Mouse (Mus musculus) neutrophil, adult 5-6 weeks (primary cell): Measurements from ENCODE around the gene Psmd13. TPM values are rescaled to one million over a fixed set of nuclear protein-coding genes. Genes with fewer than 3 reads are reported as not detected.

Experiments used
- ATAC-seq: fragments of 151-379, 151-347 bp; 2 replicates; pipeline ENCODE4 v1.8.0; 2017; ENCODE audit warnings: mild to moderate bottlenecking, moderate TSS enrichment; ENCODE audit not compliant: insufficient number of reproducible peaks, poor library complexity, low FRiP score, severe bottlenecking; ENCODE audit errors: extremely low read depth
- total RNA-seq: library from RNA; stranded (forward); fragments of 200-1000 nt; gene quantifications from 2 replicates; pipeline ENCODE4 v1.2.3, GENCODE M21; 2017

Psmd13 gene
- total RNA-seq, 1 experiment from 2014 or later, result 110 TPM

DNA sequence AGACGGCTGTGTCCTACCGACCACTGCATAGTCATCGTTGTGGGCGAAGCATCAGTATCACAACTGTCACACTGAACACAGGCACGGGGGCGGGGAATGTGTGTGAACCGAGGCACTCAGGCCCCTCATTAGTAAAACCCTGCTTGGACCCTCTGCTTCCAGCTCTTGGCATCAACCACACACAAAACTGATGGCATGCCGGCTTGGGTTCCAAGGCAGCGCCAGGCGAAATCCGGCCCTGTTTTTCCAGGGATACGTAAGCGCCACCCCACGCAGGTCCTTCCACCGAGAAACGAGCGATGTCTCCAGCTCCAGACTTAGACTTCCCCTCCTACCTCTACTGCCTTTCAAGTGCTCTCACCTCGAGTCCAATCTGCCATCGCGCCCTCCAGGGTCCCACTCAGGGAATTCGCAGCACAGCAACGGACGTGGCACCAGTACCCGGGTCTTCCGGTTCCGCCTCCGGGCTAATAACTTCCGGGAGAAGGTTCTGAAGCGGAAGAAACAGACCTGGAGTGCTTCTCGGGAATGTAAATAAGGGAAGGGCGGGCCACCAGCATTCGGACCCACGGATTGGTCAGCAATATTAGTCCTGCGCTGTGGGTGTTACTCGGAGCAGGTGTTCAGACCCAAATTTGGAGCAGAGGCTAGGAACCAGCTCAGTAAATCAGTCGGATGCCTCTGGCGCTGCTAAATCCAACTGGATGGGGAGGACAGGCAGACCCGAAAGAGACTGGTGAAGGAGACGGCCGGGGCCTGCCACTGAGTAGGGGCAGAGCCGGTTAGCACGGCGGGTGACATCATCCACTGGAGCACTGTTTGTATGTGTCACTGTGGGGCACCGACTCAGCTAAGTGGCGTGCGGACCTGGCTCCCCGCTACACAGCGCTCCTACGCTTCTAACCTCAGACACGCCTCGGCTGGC, 25.6 kb upstream of the Psmd13 start, which contains the start of gene Gm45785:
Gene Gm45785 (minus strand): TSS at position 472 of the 925 bp plus-strand sequence.
- ATAC-seq, result peak; percentile 49

DNA sequence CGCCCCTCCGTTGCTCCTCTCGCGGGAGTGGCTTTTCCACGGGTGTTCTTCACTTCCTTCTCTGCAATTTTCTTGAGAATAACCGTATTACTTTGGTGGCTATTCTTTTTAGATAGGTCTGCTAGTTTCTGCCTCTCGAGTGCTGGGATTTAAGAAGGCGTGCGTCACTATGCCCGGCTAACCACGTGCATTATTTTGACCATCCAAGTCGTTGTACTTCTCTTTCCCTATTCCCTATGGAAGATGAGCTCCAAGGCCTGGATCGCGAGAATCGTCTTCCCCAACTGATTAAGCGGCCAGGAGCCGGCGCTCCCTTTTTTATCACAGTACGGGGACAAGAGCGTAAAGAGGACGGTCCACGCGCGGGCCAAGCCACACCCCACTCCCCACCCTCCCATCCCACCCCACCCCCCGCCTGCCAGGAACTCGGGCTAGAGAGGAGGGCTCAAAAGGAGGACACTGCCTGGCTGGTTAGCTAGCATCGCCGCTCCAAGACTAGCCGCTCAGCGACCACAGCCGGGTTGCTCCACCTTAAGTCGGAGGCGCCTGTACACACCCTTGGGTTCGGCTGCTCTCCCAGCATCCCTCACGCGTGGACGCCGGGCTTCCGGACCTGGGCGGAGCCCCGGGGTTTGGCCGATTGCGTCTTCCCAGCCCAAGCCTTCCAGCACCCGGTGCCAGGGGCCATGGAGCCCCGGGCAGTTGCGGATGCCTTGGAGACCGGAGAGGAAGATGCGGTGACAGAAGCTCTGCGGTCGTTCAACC, 24.8 kb upstream of the Psmd13 start, which contains the start of gene Ric8a:
Gene Ric8a (plus strand): TSS at position 173 of the 765 bp plus-strand sequence.
- peak; percentile 69 for ATAC-seq

- no peak for ATAC-seq
Measured at GRCm38 (mm10) chr7:140857550-140858505, 23.9 kb upstream of the Psmd13 start, which contains the start of gene Bet1l. Bet1l (minus strand) TSS chr7:140857577.

GRCm38 (mm10) chr7:140858746-140859145, 23.0 kb upstream of the Psmd13 start:
- ATAC-seq, result no peak

GRCm38 (mm10) chr7:140859997-140860396, 21.8 kb upstream of the Psmd13 start:
- ATAC-seq, result no peak

DNA sequence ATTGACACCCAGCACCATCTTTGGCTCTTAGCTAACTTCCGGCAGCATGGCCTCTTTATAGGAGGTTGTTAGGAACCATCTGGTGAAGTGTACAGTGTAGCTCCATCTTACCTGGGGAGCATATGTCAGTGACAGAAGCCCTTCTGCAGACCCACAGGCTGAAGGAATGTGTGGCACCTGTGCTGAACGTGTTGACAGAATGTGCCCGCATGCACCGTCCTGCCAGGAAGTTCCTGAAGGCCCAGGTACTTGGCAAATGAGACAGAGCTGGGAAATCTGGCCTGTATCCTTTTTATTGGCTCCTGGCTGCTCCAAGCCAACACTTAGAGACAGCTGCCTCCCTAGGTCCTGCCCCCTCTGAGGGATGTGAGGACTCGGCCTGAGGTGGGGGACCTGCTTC, 21.0 kb upstream of the Psmd13 start:
- ATAC-seq, result no peak

GRCm38 (mm10) chr7:140864761-140865160, 17.0 kb upstream of the Psmd13 start:
- ATAC-seq, result no peak

DNA sequence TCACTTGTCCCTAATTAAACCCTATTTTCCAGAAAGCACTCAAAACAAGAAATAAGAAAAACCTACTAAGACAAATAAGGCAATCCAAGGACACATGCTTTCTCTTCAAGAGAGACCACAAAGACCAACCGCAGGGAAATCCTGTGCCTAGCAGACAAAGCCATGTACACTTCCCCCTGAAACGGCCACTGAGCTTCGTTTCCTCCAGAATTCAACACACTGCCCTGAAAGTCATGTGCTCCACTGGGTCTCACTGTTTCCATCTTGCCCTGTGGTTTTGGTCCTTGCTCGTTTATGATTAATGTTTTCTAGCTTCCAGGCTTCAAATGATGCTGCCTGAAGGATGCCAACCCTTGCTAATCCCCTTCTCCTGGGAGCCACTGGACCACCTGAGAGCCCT, 7.5 kb upstream of the Psmd13 start:
- ATAC-seq, result no peak

GRCm38 (mm10) chr7:140877364-140877763, 4.4 kb upstream of the Psmd13 start:
- peak; percentile 53; the same call in 1 of the 2 replicates for ATAC-seq

- no peak for ATAC-seq
Measured at GRCm38 (mm10) chr7:140879355-140879754, 2.4 kb upstream of the Psmd13 start.

DNA sequence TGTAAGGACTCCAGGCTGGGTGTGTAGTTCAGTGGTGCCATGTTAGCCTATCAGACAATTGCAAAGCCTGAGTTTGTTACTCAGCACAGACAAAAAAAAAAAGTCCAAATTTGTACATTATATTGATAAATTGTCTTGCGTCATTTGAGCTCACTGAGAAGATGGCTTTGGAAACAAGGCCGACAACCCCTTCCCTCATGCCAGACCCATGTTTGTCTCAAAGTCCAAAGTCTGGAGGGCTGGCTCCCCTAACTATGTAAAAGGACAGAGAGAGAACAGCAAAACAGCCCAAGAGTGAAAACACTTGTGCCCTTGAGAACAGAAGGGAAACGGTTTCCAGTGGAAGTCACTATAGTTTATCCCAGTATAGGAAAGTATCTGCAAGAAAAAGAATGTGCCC, 1.3 kb upstream of the Psmd13 start:
- no peak for ATAC-seq

- ATAC-seq, result no peak
Measured at GRCm38 (mm10) chr7:140880865-140881515, 778 bp upstream of the Psmd13 start.

GRCm38 (mm10) chr7:140882469-140882803, 668 bp downstream of the Psmd13 start:
- ATAC-seq, result no peak

DNA sequence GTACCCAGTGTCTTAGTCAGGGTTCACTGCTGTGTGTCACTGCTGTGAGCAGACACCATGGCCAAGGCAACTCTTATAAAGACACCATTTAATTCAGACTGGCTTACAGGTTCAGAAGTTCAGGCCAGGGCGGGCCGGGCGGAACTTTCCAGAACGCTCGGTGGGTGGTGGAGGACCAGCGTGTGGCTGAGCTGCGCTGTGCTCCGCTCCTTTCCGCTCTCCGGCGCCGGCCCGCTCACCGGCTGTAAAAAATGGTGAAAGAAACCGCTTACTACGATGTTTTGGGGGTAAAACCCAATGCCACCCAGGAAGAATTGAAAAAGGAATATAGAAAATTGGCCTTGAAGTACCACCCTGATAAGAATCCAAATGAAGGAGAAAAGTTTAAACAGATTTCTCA, 8.9 kb downstream of the Psmd13 start:
- ATAC-seq, result 0 out of 2 replicates have a peak, but pooled peaks have one; percentile 44

DNA sequence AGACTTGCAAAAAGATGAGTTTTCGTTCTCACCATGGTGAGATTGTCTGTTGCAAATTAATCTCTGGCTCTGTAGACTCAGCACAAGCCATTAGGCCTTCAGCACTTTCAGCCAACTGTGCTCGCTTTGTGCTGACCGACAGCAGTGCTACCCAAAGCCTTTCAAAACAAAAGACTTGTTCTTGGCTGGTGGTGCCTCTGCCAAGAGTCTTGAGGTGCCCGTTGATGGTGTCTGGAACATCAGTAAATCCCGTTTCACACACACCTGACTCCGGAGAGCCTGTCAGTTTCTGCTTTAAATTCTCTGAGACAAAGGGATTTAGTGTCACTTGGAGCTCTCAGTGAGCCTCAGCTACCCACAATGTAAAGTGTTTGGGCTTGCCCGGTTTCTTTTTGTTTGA, 12.3 kb downstream of the Psmd13 start:
- no peak for ATAC-seq

- no peak for ATAC-seq
Measured at GRCm38 (mm10) chr7:140894611-140895010, 12.8 kb downstream of the Psmd13 start.

DNA sequence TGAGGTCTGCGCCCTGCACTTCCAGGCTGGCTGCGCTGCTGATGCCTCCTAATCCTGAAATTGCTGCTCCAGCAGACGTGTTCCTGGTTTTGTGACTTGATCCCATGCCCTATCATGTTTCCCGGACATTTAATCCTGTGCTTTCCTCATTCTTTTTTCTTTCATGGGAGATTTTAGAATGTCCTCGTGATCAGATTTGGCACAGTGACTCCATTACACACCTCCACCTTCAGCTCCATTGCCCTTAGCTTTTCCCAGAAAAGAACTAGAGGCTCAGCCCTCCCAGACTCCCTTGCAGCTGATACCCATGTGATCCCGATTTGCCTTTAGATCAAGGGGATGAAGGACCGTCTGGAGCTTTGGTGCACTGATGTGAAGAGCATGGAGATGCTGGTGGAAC, 16.1 kb downstream of the Psmd13 start:
- no peak for ATAC-seq

DNA sequence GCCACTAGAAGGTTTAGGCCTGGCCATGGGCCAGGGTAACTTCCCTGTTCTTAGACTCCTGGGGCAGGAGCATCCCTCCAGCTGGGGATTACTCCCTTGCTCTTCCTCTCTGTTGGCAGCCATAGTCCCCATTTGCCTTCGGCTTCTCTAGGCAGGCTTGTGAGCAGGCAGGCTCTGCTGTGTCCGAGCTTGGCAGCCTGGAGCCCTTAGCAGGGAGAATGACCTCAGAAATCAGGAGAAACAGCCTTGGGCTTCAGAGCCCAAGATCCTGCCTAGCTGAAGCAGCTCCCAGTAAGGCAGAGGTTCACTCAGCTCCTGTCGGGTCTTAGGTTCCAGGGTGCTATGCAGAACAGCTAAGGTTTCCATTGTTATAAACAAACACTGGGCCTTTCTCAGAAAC, 17.4 kb downstream of the Psmd13 start:
- no peak for ATAC-seq
